In the genomic region with DNA sequence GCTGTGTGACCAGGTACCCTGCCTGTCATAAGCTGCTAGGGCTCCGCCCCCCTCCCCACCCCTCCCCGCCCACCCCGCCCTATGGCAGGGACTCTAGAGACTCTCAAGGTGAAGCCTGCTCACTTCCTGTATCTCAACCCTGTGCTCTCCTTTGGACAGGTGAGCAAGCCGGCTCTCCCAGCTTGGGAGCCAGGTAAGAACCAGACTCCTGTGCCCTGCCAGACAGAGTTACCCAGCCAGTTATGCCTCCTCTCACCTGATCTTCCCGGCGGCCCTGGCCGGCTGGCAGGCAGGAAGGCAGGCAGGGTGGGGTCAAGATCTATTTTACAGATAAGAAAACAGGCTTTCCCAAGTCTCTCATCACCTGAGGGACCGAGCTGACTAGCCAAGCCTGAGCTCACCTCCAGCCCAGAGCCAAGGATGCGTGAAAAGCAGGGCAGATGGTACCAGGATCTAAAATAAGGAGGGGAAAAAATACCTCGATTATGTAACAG, we compare ENCODE assay signal across 9 mouse cellular contexts. TPM values are rescaled to one million over a fixed set of nuclear protein-coding genes. Genes with fewer than 3 reads are reported as not detected.
DNase-seq lines count a peak whose midpoint lies in the region; ATAC-seq and TF ChIP-seq lines count a peak whose summit lies in the region.
"Had no signal": no experiment of that assay in that cellular context is flagged by ENCODE, and none has a peak within 500 bp of the region (broad histone marks: within the 10 kb centered on the region; RNA-seq: fewer than 3 reads in every experiment).

No protein-coding gene starts in this region.

- no peak for ATAC-seq in megakaryocyte progenitor cell, adult 5-6 weeks (replicated peaks; ENCODE audit: poor library complexity)

- TF ChIP-seq POLR2A in cortical plate, adult 2 months (IDR thresholded peaks at IDR 0.05; ENCODE audit: extremely low read depth, insufficient read depth, low read length) = 0 out of 2 replicates have a peak, but pooled peaks have one; percentile 14

- peak overlapping the region; percentile 3; the same call in 1 of the 2 replicates for H3K4me3 ChIP-seq in cortical plate, adult 2 months (ENCODE audit: insufficient read depth, low read length)
- H3K4me3 ChIP-seq: neural tube, embryonic 13.5 days had no signal

- no peak for TF ChIP-seq CTCF in cortical plate, adult 2 months (IDR thresholded peaks at IDR 0.05; ENCODE audit: extremely low read depth, insufficient read depth, low read length)

- DNase-seq in layer of hippocampus, adult 9-11 months = peak; percentile 39
- no peak for DNase-seq in layer of hippocampus, postnatal 14 days (ENCODE audit: low spot score in 2 of 2)
- DNase-seq in kidney, postnatal 36 days = peak; percentile 65 to 66
- peak; percentile 34 for DNase-seq in ovary, postnatal 36 days (ENCODE audit: low spot score)
- no peak for DNase-seq in natural killer cell, adult 2 months (ENCODE audit: low spot score in 2 of 2)
- no peak for DNase-seq in adrenal gland, postnatal 25 days

- H3K4me1 ChIP-seq in cortical plate, adult 2 months (ENCODE audit: control insufficient read depth, insufficient read depth, low read length) = peaks cover 4% of the 10 kb centered on the region

- no peak overlapping the region for H3K27ac ChIP-seq in cortical plate, adult 2 months (ENCODE audit: insufficient read depth, low read length)
- H3K27ac ChIP-seq: neural tube, embryonic 13.5 days had no signal

RNA-seq across cellular contexts. Expression of gene Bdh1, which starts 37.9 kb away (rescaled TPM):
- 100 to 1,000 TPM; 206 to 224 TPM for total RNA-seq in layer of hippocampus, postnatal 14 days (2021)
- polyA plus RNA-seq in cortical plate, adult 2 months (2012; rRNA removed) = 140 and 145 TPM in 2 replicates
- total RNA-seq in megakaryocyte progenitor cell, adult 5-6 weeks (2015) = 1.3 and 2.6 TPM in 2 replicates
- total RNA-seq in megakaryocyte progenitor cell, adult 5-6 weeks (2017) = 3.0 and 4.7 TPM in 2 replicates
- total RNA-seq in adrenal gland, postnatal 25 days (2021) = 11.9 and 15.6 TPM in 2 replicates

Comparison
In these comparisons a context has a peak if more than half of its experiments do, and no peak if none do; other contexts are left out.
1. DNase-seq: peak in layer of hippocampus, adult 9-11 months (single experiment), kidney, postnatal 36 days (2 of 2) and ovary, postnatal 36 days (single experiment); none in layer of hippocampus, postnatal 14 days (0 of 2), natural killer cell, adult 2 months (0 of 2) and adrenal gland, postnatal 25 days (single experiment).
2. RNA of gene Bdh1, which starts 37.9 kb away (total RNA-seq): 206 to 224 TPM in layer of hippocampus, postnatal 14 days; 11.9 to 15.6 TPM in adrenal gland, postnatal 25 days and 1.3 to 4.7 TPM in megakaryocyte progenitor cell, adult 5-6 weeks; every median in the first group is over 10 times any median in the second.